Comparison of ENCODE assay signal across 8 mouse cellular contexts in genomic region chr11:95117030-95117429, GRCm38 (mm10). TPM values are rescaled to one million over a fixed set of nuclear protein-coding genes. Genes with fewer than 3 reads are reported as not detected.
DNase-seq lines count a peak whose midpoint lies in the region; ATAC-seq and TF ChIP-seq lines count a peak whose summit lies in the region.

No protein-coding gene starts in this region.

- 1% methylated on average over 6 of the region's 6 CpGs for WGBS in heart, embryonic 11.5 days (ENCODE audit: insufficient replicate concordance)
- WGBS in hindbrain, postnatal 0 days = 2% methylated on average over 6 of the region's 6 CpGs

- TF ChIP-seq CTCF in hindbrain, postnatal 0 days (IDR thresholded peaks at IDR 0.05; ENCODE audit: low read depth) = peak; percentile 100

- no peaks in the 10 kb centered on the region for H3K36me3 ChIP-seq in heart, embryonic 11.5 days (ENCODE audit: control insufficient read depth, insufficient read depth, low read length)
- no peaks in the 10 kb centered on the region for H3K36me3 ChIP-seq in hindbrain, postnatal 0 days (ENCODE audit: insufficient read depth, low read length)
- no peaks in the 10 kb centered on the region for H3K36me3 ChIP-seq in megakaryocyte, embryonic 14.5 days (replicated peaks; ENCODE audit: low read length)

- H3K9me3 ChIP-seq in heart, embryonic 11.5 days (replicated peaks; ENCODE audit: control insufficient read depth, low read length) = no peaks in the 10 kb centered on the region
- H3K9me3 ChIP-seq in hindbrain, postnatal 0 days (ENCODE audit: low read length) = no peaks in the 10 kb centered on the region
- H3K9me3 ChIP-seq in megakaryocyte, embryonic 14.5 days = peaks cover 4% of the 10 kb centered on the region

- H3K4me3 ChIP-seq in heart, embryonic 11.5 days (ENCODE audit: low read depth, low read length) = no peak overlapping the region
- H3K4me3 ChIP-seq in hindbrain, postnatal 0 days (ENCODE audit: low read length) = no peak overlapping the region
- peak overlapping the region; percentile 60 for H3K4me3 ChIP-seq in megakaryocyte, embryonic 14.5 days (replicated peaks)

- peaks cover 48% of the 10 kb centered on the region for H3K27me3 ChIP-seq in heart, embryonic 11.5 days (ENCODE audit: control insufficient read depth, insufficient read depth, low read length)
- H3K27me3 ChIP-seq in hindbrain, postnatal 0 days (ENCODE audit: insufficient read depth, low read length) = peaks cover 22% of the 10 kb centered on the region
- peaks cover 79% of the 10 kb centered on the region for H3K27me3 ChIP-seq in megakaryocyte, embryonic 14.5 days (replicated peaks)

- H3K27ac ChIP-seq in heart, embryonic 11.5 days (ENCODE audit: low read depth, low read length) = no peak overlapping the region
- no peak overlapping the region for H3K27ac ChIP-seq in hindbrain, postnatal 0 days

- H3K4me2 ChIP-seq in heart, embryonic 11.5 days = no peak overlapping the region
- no peak overlapping the region for H3K4me2 ChIP-seq in hindbrain, postnatal 0 days (ENCODE audit: low read depth, low read length)

- no peak overlapping the region for H3K9ac ChIP-seq in heart, embryonic 11.5 days (ENCODE audit: low read depth, low read length)
- H3K9ac ChIP-seq in hindbrain, postnatal 0 days (replicated peaks; ENCODE audit: low read length) = no peak overlapping the region

- peaks cover 14% of the 10 kb centered on the region for H3K4me1 ChIP-seq in heart, embryonic 11.5 days (ENCODE audit: control insufficient read depth, insufficient read depth, low read length)
- H3K4me1 ChIP-seq in hindbrain, postnatal 0 days (ENCODE audit: insufficient read depth, low read length) = peaks cover 9% of the 10 kb centered on the region
- peaks cover 20% of the 10 kb centered on the region for H3K4me1 ChIP-seq in megakaryocyte, embryonic 14.5 days

- DNase-seq in heart, adult 11 months = peak; percentile 94
- DNase-seq in cerebellum, adult 8-10 months = peak; percentile 67
- DNase-seq in frontal cortex, adult 2 months (ENCODE audit: extremely low spot score in 1 of 2, low spot score in 1 of 2) = peak; percentile 47 to 86
- DNase-seq in hindbrain, postnatal 0 days (ENCODE audit: low spot score) = peak; percentile 93
- DNase-seq in left cerebral cortex, adult 18-20 months (ENCODE audit: low spot score in 2 of 2) = peak; percentile 65 to 70
- peak; percentile 72 for DNase-seq in right cerebral cortex, postnatal 4 days

- ATAC-seq in heart, embryonic 11.5 days (replicated peaks; ENCODE audit: insufficient number of reproducible peaks, low FRiP score, low TSS enrichment) = no peak
- ATAC-seq in hindbrain, postnatal 0 days = peak; percentile 84

RNA-seq across cellular contexts. Expression of gene Dlx3, which starts 2.9 kb away (rescaled TPM):
- 0.30 and 0.40 TPM in 2 replicates for polyA plus RNA-seq in heart, embryonic 11.5 days (2014; fragmentation: Nextera tagmentation; extraction: Ambion mirVana)
- 0.19 TPM in 1 of 2 replicates, not detected in the other for polyA plus RNA-seq in frontal cortex, adult 2 months (2012; rRNA removed)
- total RNA-seq in hindbrain, postnatal 0 days (2014; rRNA removed) = 0.18 and 0.37 TPM in 2 replicates
- polyA plus RNA-seq in hindbrain, postnatal 0 days (2015; fragmentation: Nextera tagmentation; extraction: Ambion mirVana) = 0.23 and 0.28 TPM in 2 replicates
- not detected for total RNA-seq in left cerebral cortex, adult 18-20 months (2021)
- polyA plus RNA-seq in megakaryocyte, embryonic 14.5 days (2012; ENCODE audit: insufficient read depth, low replicate concordance) = not detected in 2 replicates

RNA-seq across cellular contexts. Expression of gene Dlx4, which starts 29.0 kb away (rescaled TPM):
- polyA plus RNA-seq in heart, embryonic 11.5 days (2014; fragmentation: Nextera tagmentation; extraction: Ambion mirVana) = not detected in 2 replicates
- 0.08 TPM in 1 of 2 replicates, not detected in the other for polyA plus RNA-seq in frontal cortex, adult 2 months (2012; rRNA removed)
- 0.52 and 0.68 TPM in 2 replicates for total RNA-seq in hindbrain, postnatal 0 days (2014; rRNA removed)
- polyA plus RNA-seq in hindbrain, postnatal 0 days (2015; fragmentation: Nextera tagmentation; extraction: Ambion mirVana) = 0.29 and 0.43 TPM in 2 replicates
- under 1 TPM; 0.19 to 0.21 TPM for total RNA-seq in left cerebral cortex, adult 18-20 months (2021)
- not detected in 2 replicates for polyA plus RNA-seq in megakaryocyte, embryonic 14.5 days (2012; ENCODE audit: insufficient read depth, low replicate concordance)

RNA-seq across cellular contexts. Expression of gene Itga3, which starts 40.4 kb away (rescaled TPM):
- 8.5 and 9.7 TPM in 2 replicates for polyA plus RNA-seq in heart, embryonic 11.5 days (2014; fragmentation: Nextera tagmentation; extraction: Ambion mirVana)
- polyA plus RNA-seq in frontal cortex, adult 2 months (2012; rRNA removed) = 12.7 and 14.0 TPM in 2 replicates
- 55.4 and 68.8 TPM in 2 replicates for total RNA-seq in hindbrain, postnatal 0 days (2014; rRNA removed)
- 13.2 and 14.4 TPM in 2 replicates for polyA plus RNA-seq in hindbrain, postnatal 0 days (2015; fragmentation: Nextera tagmentation; extraction: Ambion mirVana)
- 10 to 100 TPM; 17.2 to 19.3 TPM for total RNA-seq in left cerebral cortex, adult 18-20 months (2021)
- polyA plus RNA-seq in megakaryocyte, embryonic 14.5 days (2012; ENCODE audit: insufficient read depth, low replicate concordance) = 0.08 TPM in 1 of 2 replicates, not detected in the other
